Mouse (Mus musculus): Measurements from ENCODE around the gene Slc25a18.

- TF ChIP-seq CTCF (IDR thresholded peaks at IDR 0.05; ENCODE audit: borderline replicate concordance, insufficient read depth, low read length) (no peak), POLR2A (IDR thresholded peaks at IDR 0.05; ENCODE audit: low read depth, low read length) (no peak)
Measured at GRCm38 (mm10) chr6:120841754-120842153, 68.4 kb downstream of the Slc25a18 start.
